Mouse (Mus musculus): Measurements from ENCODE around the gene Nfx1. TPM values are rescaled to one million over a fixed set of nuclear protein-coding genes. Genes with fewer than 3 reads are reported as not detected.

Nfx1 gene
- polyA plus RNA-seq, 1 experiment, result 104 TPM

- TF ChIP-seq POLR2A (IDR thresholded peaks at IDR 0.05; ENCODE audit: insufficient read depth, low read length), result no peak
- no peak for TF ChIP-seq EP300 (IDR thresholded peaks at IDR 0.05; ENCODE audit: insufficient read depth, low read depth, low read length)
- TF ChIP-seq CTCF (IDR thresholded peaks at IDR 0.05; ENCODE audit: low read depth, low read length), result peak; percentile 9
Observed at GRCm38 (mm10) chr4:41000842-41001639, 30.3 kb downstream of the Nfx1 start.

GRCm38 (mm10) chr4:41013351-41013750, 42.6 kb downstream of the Nfx1 start:
- Histone ChIP-seq H3K4me3 (ENCODE audit: low read depth, low read length) (no peak overlapping the region), H3K9ac (ENCODE audit: low read depth, poor library complexity, severe bottlenecking) (no peak overlapping the region), H3K27ac (ENCODE audit: insufficient read depth, low read length) (no peak overlapping the region), H3K36me3 (ENCODE audit: control insufficient read depth, insufficient read depth, low read length, poor library complexity, severe bottlenecking) (peaks cover 46% of the 10 kb centered on the region), H3K4me1 (ENCODE audit: control insufficient read depth, insufficient read depth, low read length) (no peaks in the 10 kb centered on the region), H3K9me3 (replicated peaks; ENCODE audit: control insufficient read depth, insufficient read depth, low read length, poor library complexity, severe bottlenecking) (no peaks in the 10 kb centered on the region), H3K27me3 (ENCODE audit: control insufficient read depth, insufficient read depth, low read length, poor library complexity, severe bottlenecking) (no peaks in the 10 kb centered on the region)
- no peak for TF ChIP-seq POLR2A (IDR thresholded peaks at IDR 0.05; ENCODE audit: insufficient read depth, low read length)
- no peak for TF ChIP-seq CTCF (IDR thresholded peaks at IDR 0.05; ENCODE audit: low read depth, low read length)
- TF ChIP-seq EP300 (IDR thresholded peaks at IDR 0.05; ENCODE audit: insufficient read depth, low read depth, low read length), result no peak

More at GRCm38 (mm10) chr4:41000842-41001639, 30.3 kb downstream of the Nfx1 start:
- peaks cover 85% of the 10 kb centered on the region for H3K36me3 ChIP-seq (ENCODE audit: control insufficient read depth, insufficient read depth, low read length, poor library complexity, severe bottlenecking)
- no peak overlapping the region for H3K4me3 ChIP-seq (ENCODE audit: low read depth, low read length)
- H3K9ac ChIP-seq (ENCODE audit: low read depth, poor library complexity, severe bottlenecking), result no peak overlapping the region
- H3K9me3 ChIP-seq (replicated peaks; ENCODE audit: control insufficient read depth, insufficient read depth, low read length, poor library complexity, severe bottlenecking), result no peaks in the 10 kb centered on the region
- no peaks in the 10 kb centered on the region for H3K27me3 ChIP-seq (ENCODE audit: control insufficient read depth, insufficient read depth, low read length, poor library complexity, severe bottlenecking)
- H3K4me1 ChIP-seq (ENCODE audit: control insufficient read depth, insufficient read depth, low read length), result no peaks in the 10 kb centered on the region
- H3K27ac ChIP-seq (ENCODE audit: insufficient read depth, low read length), result no peak overlapping the region

- no peak overlapping the region for H3K27ac ChIP-seq (ENCODE audit: insufficient read depth, low read length)
- no peak overlapping the region for H3K9ac ChIP-seq (ENCODE audit: low read depth, poor library complexity, severe bottlenecking)
- H3K36me3 ChIP-seq (ENCODE audit: control insufficient read depth, insufficient read depth, low read length, poor library complexity, severe bottlenecking), result peaks cover 22% of the 10 kb centered on the region
- TF ChIP-seq EP300 (IDR thresholded peaks at IDR 0.05; ENCODE audit: insufficient read depth, low read depth, low read length) (no peak), CTCF (IDR thresholded peaks at IDR 0.05; ENCODE audit: low read depth, low read length) (no peak), POLR2A (IDR thresholded peaks at IDR 0.05; ENCODE audit: insufficient read depth, low read length) (no peak)
- no peaks in the 10 kb centered on the region for H3K9me3 ChIP-seq (replicated peaks; ENCODE audit: control insufficient read depth, insufficient read depth, low read length, poor library complexity, severe bottlenecking)
- H3K4me3 ChIP-seq (ENCODE audit: low read depth, low read length), result no peak overlapping the region
- H3K4me1 ChIP-seq (ENCODE audit: control insufficient read depth, insufficient read depth, low read length), result no peaks in the 10 kb centered on the region
- H3K27me3 ChIP-seq (ENCODE audit: control insufficient read depth, insufficient read depth, low read length, poor library complexity, severe bottlenecking), result no peaks in the 10 kb centered on the region
Observed at GRCm38 (mm10) chr4:41015798-41016197, 45.1 kb downstream of the Nfx1 start.

- TF ChIP-seq EP300 (IDR thresholded peaks at IDR 0.05; ENCODE audit: insufficient read depth, low read depth, low read length) (no peak), CTCF (IDR thresholded peaks at IDR 0.05; ENCODE audit: low read depth, low read length) (peak; percentile 13)
- Histone ChIP-seq H3K9me3 (replicated peaks; ENCODE audit: control insufficient read depth, insufficient read depth, low read length, poor library complexity, severe bottlenecking) (no peaks in the 10 kb centered on the region), H3K27me3 (ENCODE audit: control insufficient read depth, insufficient read depth, low read length, poor library complexity, severe bottlenecking) (no peaks in the 10 kb centered on the region), H3K36me3 (ENCODE audit: control insufficient read depth, insufficient read depth, low read length, poor library complexity, severe bottlenecking) (peaks cover 10% of the 10 kb centered on the region; the same call in 1 of the 2 replicates), H3K4me1 (ENCODE audit: control insufficient read depth, insufficient read depth, low read length) (no peaks in the 10 kb centered on the region), H3K4me3 (ENCODE audit: low read depth, low read length) (no peak overlapping the region), H3K9ac (ENCODE audit: low read depth, poor library complexity, severe bottlenecking) (no peak overlapping the region), H3K27ac (ENCODE audit: insufficient read depth, low read length) (no peak overlapping the region)
Observed at GRCm38 (mm10) chr4:41021094-41021493, 50.4 kb downstream of the Nfx1 start.

GRCm38 (mm10) chr4:41026086-41026787, 55.5 kb downstream of the Nfx1 start:
- H3K27ac ChIP-seq (ENCODE audit: insufficient read depth, low read length), result peak overlapping the region; percentile 38

GRCm38 (mm10) chr4:41027872-41028271, 57.2 kb downstream of the Nfx1 start:
- Histone ChIP-seq H3K9ac (ENCODE audit: low read depth, poor library complexity, severe bottlenecking) (no peak overlapping the region), H3K4me1 (ENCODE audit: control insufficient read depth, insufficient read depth, low read length) (peaks cover 9% of the 10 kb centered on the region), H3K27ac (ENCODE audit: insufficient read depth, low read length) (no peak overlapping the region), H3K4me3 (ENCODE audit: low read depth, low read length) (no peak overlapping the region), H3K27me3 (ENCODE audit: control insufficient read depth, insufficient read depth, low read length, poor library complexity, severe bottlenecking) (no peaks in the 10 kb centered on the region), H3K36me3 (ENCODE audit: control insufficient read depth, insufficient read depth, low read length, poor library complexity, severe bottlenecking) (no peaks in the 10 kb centered on the region), H3K9me3 (replicated peaks; ENCODE audit: control insufficient read depth, insufficient read depth, low read length, poor library complexity, severe bottlenecking) (no peaks in the 10 kb centered on the region)
- no peak for TF ChIP-seq EP300 (IDR thresholded peaks at IDR 0.05; ENCODE audit: insufficient read depth, low read depth, low read length)
- no peak for TF ChIP-seq CTCF (IDR thresholded peaks at IDR 0.05; ENCODE audit: low read depth, low read length)
- TF ChIP-seq POLR2A (IDR thresholded peaks at IDR 0.05; ENCODE audit: insufficient read depth, low read length), result no peak

More at GRCm38 (mm10) chr4:41026086-41026787, 55.5 kb downstream of the Nfx1 start:
- H3K9me3 ChIP-seq (replicated peaks; ENCODE audit: control insufficient read depth, insufficient read depth, low read length, poor library complexity, severe bottlenecking), result no peaks in the 10 kb centered on the region
- peaks cover 7% of the 10 kb centered on the region; the same call in 1 of the 2 replicates for H3K36me3 ChIP-seq (ENCODE audit: control insufficient read depth, insufficient read depth, low read length, poor library complexity, severe bottlenecking)
- H3K27me3 ChIP-seq (ENCODE audit: control insufficient read depth, insufficient read depth, low read length, poor library complexity, severe bottlenecking), result no peaks in the 10 kb centered on the region
- no peak overlapping the region for H3K9ac ChIP-seq (ENCODE audit: low read depth, poor library complexity, severe bottlenecking)
- no peak for TF ChIP-seq CTCF (IDR thresholded peaks at IDR 0.05; ENCODE audit: low read depth, low read length)
- peak; percentile 80; the same call in 1 of the 2 replicates for TF ChIP-seq EP300 (IDR thresholded peaks at IDR 0.05; ENCODE audit: insufficient read depth, low read depth, low read length)
- no peak for TF ChIP-seq POLR2A (IDR thresholded peaks at IDR 0.05; ENCODE audit: insufficient read depth, low read length)
- H3K4me3 ChIP-seq (ENCODE audit: low read depth, low read length), result no peak overlapping the region
- peaks cover 4% of the 10 kb centered on the region for H3K4me1 ChIP-seq (ENCODE audit: control insufficient read depth, insufficient read depth, low read length)

All from ES-Bruce4 (cell line).